In genomic region chr19:27215596-27215995, GRCm38 (mm10) we compare ENCODE assay signal across 13 mouse cellular contexts. TPM values are rescaled to one million over a fixed set of nuclear protein-coding genes. Genes with fewer than 3 reads are reported as not detected.
DNase-seq lines count a peak whose midpoint lies in the region; ATAC-seq and TF ChIP-seq lines count a peak whose summit lies in the region.
"Had no signal": no experiment of that assay in that cellular context is flagged by ENCODE, and none has a peak within 500 bp of the region (broad histone marks: within the 10 kb centered on the region; RNA-seq: fewer than 3 reads in every experiment).

No protein-coding gene starts in this region.

- H3K36me3 ChIP-seq in heart, embryonic 14.5 days (ENCODE audit: control insufficient read depth, insufficient read depth, low read length), result no peaks in the 10 kb centered on the region
- no peaks in the 10 kb centered on the region for H3K36me3 ChIP-seq in stomach, embryonic 15.5 days
- H3K36me3 ChIP-seq in stomach, postnatal 0 days (ENCODE audit: control insufficient read depth, insufficient read depth, low read length), result no peaks in the 10 kb centered on the region
- H3K36me3 ChIP-seq in hindbrain, postnatal 0 days (ENCODE audit: insufficient read depth, low read length), result no peaks in the 10 kb centered on the region
- no peaks in the 10 kb centered on the region for H3K36me3 ChIP-seq in kidney, embryonic 16.5 days (ENCODE audit: insufficient read depth, low read length)
- H3K36me3 ChIP-seq: intestine, embryonic 15.5 days; kidney, embryonic 15.5 days; limb, embryonic 13.5 days; liver, embryonic 15.5 days had no signal

- 80% methylated on average over 4 of the region's 4 CpGs for WGBS in heart, embryonic 14.5 days
- 76% methylated on average over 4 of the region's 4 CpGs for WGBS in stomach, embryonic 15.5 days
- 73% methylated on average over 4 of the region's 4 CpGs for WGBS in stomach, postnatal 0 days
- 50% methylated on average over 4 of the region's 4 CpGs for WGBS in hindbrain, postnatal 0 days
- 77% methylated on average over 4 of the region's 4 CpGs for WGBS in kidney, embryonic 16.5 days

- no peak for TF ChIP-seq CTCF in stomach, postnatal 0 days (IDR thresholded peaks at IDR 0.05; ENCODE audit: low read depth)
- TF ChIP-seq CTCF in hindbrain, postnatal 0 days (IDR thresholded peaks at IDR 0.05; ENCODE audit: low read depth), result no peak

- no peak overlapping the region for H3K27ac ChIP-seq in heart, embryonic 14.5 days (replicated peaks in 1 of 2; ENCODE audit: control insufficient read depth in 1 of 2, insufficient read depth in 1 of 2, low read depth in 2 of 2, low read length in 2 of 2)
- no peak overlapping the region for H3K27ac ChIP-seq in stomach, embryonic 15.5 days
- no peak overlapping the region for H3K27ac ChIP-seq in stomach, postnatal 0 days (replicated peaks)
- no peak overlapping the region for H3K27ac ChIP-seq in hindbrain, postnatal 0 days
- H3K27ac ChIP-seq in kidney, embryonic 16.5 days (ENCODE audit: low read length), result no peak overlapping the region
- H3K27ac ChIP-seq: intestine, embryonic 15.5 days; limb, embryonic 13.5 days; liver, embryonic 15.5 days had no signal

- H3K27me3 ChIP-seq in heart, embryonic 14.5 days (ENCODE audit: control insufficient read depth, insufficient read depth, low read length), result peaks cover 9% of the 10 kb centered on the region
- H3K27me3 ChIP-seq in stomach, embryonic 15.5 days (replicated peaks), result peaks cover 12% of the 10 kb centered on the region
- H3K27me3 ChIP-seq in stomach, postnatal 0 days (ENCODE audit: control insufficient read depth, insufficient read depth, low read length), result no peaks in the 10 kb centered on the region
- H3K27me3 ChIP-seq in hindbrain, postnatal 0 days (ENCODE audit: insufficient read depth, low read length), result no peaks in the 10 kb centered on the region
- peaks cover 3% of the 10 kb centered on the region; the same call in 1 of the 2 replicates for H3K27me3 ChIP-seq in kidney, embryonic 16.5 days (ENCODE audit: insufficient read depth, low read length)

- H3K4me2 ChIP-seq in heart, embryonic 14.5 days (ENCODE audit: low read length), result peak overlapping the region; percentile 72
- 0 out of 2 replicates have a peak overlapping the region, but pooled peaks have one; percentile 97 for H3K4me2 ChIP-seq in stomach, embryonic 15.5 days
- H3K4me2 ChIP-seq in stomach, postnatal 0 days (replicated peaks; ENCODE audit: low read depth), result no peak overlapping the region
- H3K4me2 ChIP-seq in hindbrain, postnatal 0 days (ENCODE audit: low read depth, low read length), result peak overlapping the region; percentile 92
- no peak overlapping the region for H3K4me2 ChIP-seq in kidney, embryonic 16.5 days (replicated peaks; ENCODE audit: low read depth, low read length)

- peaks cover 3 to 13% of the 10 kb centered on the region in 2 experiments; a peak in 2 of 4 replicates for H3K4me1 ChIP-seq in heart, embryonic 14.5 days (ENCODE audit: control insufficient read depth in 2 of 2, insufficient read depth in 2 of 2, low read length in 2 of 2)
- H3K4me1 ChIP-seq in stomach, embryonic 15.5 days, result peaks cover 19% of the 10 kb centered on the region; the same call in 1 of the 2 replicates
- no peaks in the 10 kb centered on the region for H3K4me1 ChIP-seq in stomach, postnatal 0 days (replicated peaks; ENCODE audit: control insufficient read depth, insufficient read depth)
- 0 out of 2 replicates have a peak, but pooled peaks cover 7% of the 10 kb centered on the region for H3K4me1 ChIP-seq in hindbrain, postnatal 0 days (ENCODE audit: insufficient read depth, low read length)
- peaks cover 13% of the 10 kb centered on the region; the same call in 1 of the 2 replicates for H3K4me1 ChIP-seq in kidney, embryonic 16.5 days (ENCODE audit: insufficient read depth, low read length)
- H3K4me1 ChIP-seq: liver, embryonic 15.5 days had no signal

- no peaks in the 10 kb centered on the region for H3K9me3 ChIP-seq in heart, embryonic 14.5 days (ENCODE audit: control insufficient read depth, low read length)
- H3K9me3 ChIP-seq in stomach, embryonic 15.5 days, result no peaks in the 10 kb centered on the region
- no peaks in the 10 kb centered on the region for H3K9me3 ChIP-seq in stomach, postnatal 0 days (ENCODE audit: control insufficient read depth, low read length)
- H3K9me3 ChIP-seq in hindbrain, postnatal 0 days (ENCODE audit: low read length), result no peaks in the 10 kb centered on the region
- no peaks in the 10 kb centered on the region for H3K9me3 ChIP-seq in kidney, embryonic 16.5 days (ENCODE audit: low read length)
- H3K9me3 ChIP-seq: intestine, embryonic 15.5 days; kidney, embryonic 15.5 days; limb, embryonic 13.5 days; liver, embryonic 15.5 days had no signal

- no peak overlapping the region; a peak in 1 of 4 replicates for H3K4me3 ChIP-seq in heart, embryonic 14.5 days (ENCODE audit: control insufficient read depth in 1 of 2, insufficient read depth in 1 of 2, low read depth in 1 of 2, low read length in 2 of 2)
- H3K4me3 ChIP-seq in stomach, embryonic 15.5 days (replicated peaks), result no peak overlapping the region
- H3K4me3 ChIP-seq in stomach, postnatal 0 days (ENCODE audit: low read depth, low read length), result no peak overlapping the region
- peak overlapping the region; percentile 91; the same call in 1 of the 2 replicates for H3K4me3 ChIP-seq in hindbrain, postnatal 0 days (ENCODE audit: low read length)
- H3K4me3 ChIP-seq in kidney, embryonic 16.5 days (ENCODE audit: low read length), result no peak overlapping the region
- H3K4me3 ChIP-seq: liver, embryonic 15.5 days had no signal

- no peak overlapping the region for H3K9ac ChIP-seq in heart, embryonic 14.5 days (ENCODE audit: low read length)
- H3K9ac ChIP-seq in stomach, embryonic 15.5 days, result no peak overlapping the region
- no peak overlapping the region for H3K9ac ChIP-seq in stomach, postnatal 0 days (ENCODE audit: low read length)
- H3K9ac ChIP-seq in hindbrain, postnatal 0 days (replicated peaks; ENCODE audit: low read length), result no peak overlapping the region
- no peak overlapping the region for H3K9ac ChIP-seq in kidney, embryonic 16.5 days (replicated peaks; ENCODE audit: low read length)
- H3K9ac ChIP-seq: intestine, embryonic 15.5 days; limb, embryonic 13.5 days; liver, embryonic 15.5 days had no signal

- ATAC-seq in heart, embryonic 14.5 days (ENCODE audit: insufficient number of reproducible peaks, insufficient read depth, low FRiP score, low read depth), result no peak
- no peak for ATAC-seq in stomach, embryonic 15.5 days (ENCODE audit: insufficient read depth, low FRiP score, low read depth)
- ATAC-seq in stomach, postnatal 0 days (ENCODE audit: low FRiP score, low TSS enrichment), result no peak
- no peak for ATAC-seq in hindbrain, postnatal 0 days
- ATAC-seq in kidney, embryonic 16.5 days (ENCODE audit: low FRiP score, low TSS enrichment), result no peak
- ATAC-seq: intestine, embryonic 15.5 days had no signal

- DNase-seq in heart, adult 18-20 months, result no peak
- DNase-seq in stomach, postnatal 0 days (ENCODE audit: low spot score), result no peak
- no peak for DNase-seq in hindbrain, postnatal 0 days (ENCODE audit: low spot score)
- DNase-seq in adrenal gland, postnatal 4 days (ENCODE audit: low spot score in 2 of 2), result no peak
- DNase-seq: adrenal gland, postnatal 14 days; lung, postnatal 10 days had no signal

- no peak for TF ChIP-seq EP300 in stomach, postnatal 0 days (optimal IDR thresholded peaks at IDR 0.05)

RNA-seq across cellular contexts. Expression of gene Vldlr, which starts 0.7 kb away (rescaled TPM):
- polyA plus RNA-seq in heart, embryonic 14.5 days (2014; fragmentation: Nextera tagmentation; extraction: Ambion mirVana), result 31.5 and 32.5 TPM in 2 replicates
- total RNA-seq in heart, adult 18-20 months (2021), result 100 to 1,000 TPM; 240 to 245 TPM
- polyA plus RNA-seq in stomach, embryonic 15.5 days (2015; fragmentation: Nextera tagmentation; extraction: Ambion mirVana), result 6.9 and 8.0 TPM in 2 replicates
- polyA plus RNA-seq in stomach, postnatal 0 days (2015; fragmentation: Nextera tagmentation; extraction: Ambion mirVana), result 6.0 and 6.7 TPM in 2 replicates
- 44.6 and 51.9 TPM in 2 replicates for total RNA-seq in hindbrain, postnatal 0 days (2014; rRNA removed)
- 34.2 and 34.4 TPM in 2 replicates for polyA plus RNA-seq in hindbrain, postnatal 0 days (2015; fragmentation: Nextera tagmentation; extraction: Ambion mirVana)
- polyA plus RNA-seq in kidney, embryonic 16.5 days (2015; fragmentation: Nextera tagmentation; extraction: Ambion mirVana), result 37.9 and 40.0 TPM in 2 replicates
- total RNA-seq in adrenal gland, postnatal 4 days (2021), result 10 to 100 TPM; 30.7 to 32.0 TPM

Comparison
In these comparisons a context has a peak if more than half of its experiments do, and no peak if none do; other contexts are left out.
1. H3K4me2 ChIP-seq: peak in heart, embryonic 14.5 days (single experiment), stomach, embryonic 15.5 days (single experiment) and hindbrain, postnatal 0 days (single experiment); none in stomach, postnatal 0 days (single experiment) and kidney, embryonic 16.5 days (single experiment).